Mouse (Mus musculus) CH12.LX (cell line): ENCODE data around the gene Nxnl2.

Source experiments
- CTCF ChIP-seq, 2 experiments: IDR thresholded peaks in 1 of 2; conservative IDR thresholded peaks in 1 of 2; 2 replicates each; pipeline ENCODE4 v1.5.1; 2011 to 2012; ENCODE audit warnings: low read depth in 2 of 2, low read length in 2 of 2, improper control_type of control experiment in 1 of 2, inconsistent platforms in 1 of 2, mild to moderate bottlenecking in 1 of 2, moderate library complexity in 1 of 2
- EP300 ChIP-seq: IDR thresholded peaks from 2 replicates; pipeline ENCODE4 v1.6.1; 2011; ENCODE audit warnings: low read length, improper control_type of control experiment
- JUND ChIP-seq: conservative IDR thresholded peaks from 2 replicates; pipeline ENCODE4 v1.6.1; 2011; ENCODE audit warnings: low read depth, low read length, improper control_type of control experiment
- MEF2A ChIP-seq: IDR thresholded peaks from 2 replicates; pipeline ENCODE4 v1.6.1; 2014; ENCODE audit warnings: low read depth, mild to moderate bottlenecking, inconsistent platforms, low read length, improper control_type of control experiment, borderline replicate concordance
- POLR2A ChIP-seq: IDR thresholded peaks from 2 replicates; pipeline ENCODE4 v1.6.1; 2011; ENCODE audit warnings: low read depth, mild to moderate bottlenecking, improper control_type of control experiment, low read length
- RAD21 ChIP-seq: IDR thresholded peaks from 2 replicates; pipeline ENCODE4 v1.6.1; 2011; ENCODE audit warnings: low read depth, mild to moderate bottlenecking, low read length, improper control_type of control experiment, moderate library complexity
- TCF12 ChIP-seq: IDR thresholded peaks from 2 replicates; pipeline ENCODE4 v1.6.1; 2014; ENCODE audit warnings: low read depth, mild to moderate bottlenecking, inconsistent platforms, low read length, improper control_type of control experiment
- ZKSCAN1 ChIP-seq: IDR thresholded peaks from 2 replicates; pipeline ENCODE4 v1.6.1; 2012; ENCODE audit warnings: low read depth, inconsistent platforms, low read length, improper control_type of control experiment, borderline replicate concordance
- ZNF384 ChIP-seq: IDR thresholded peaks from 2 replicates; pipeline ENCODE4 v1.6.1; 2012; ENCODE audit warnings: low read depth, low read length, improper control_type of control experiment, inconsistent platforms

DNA sequence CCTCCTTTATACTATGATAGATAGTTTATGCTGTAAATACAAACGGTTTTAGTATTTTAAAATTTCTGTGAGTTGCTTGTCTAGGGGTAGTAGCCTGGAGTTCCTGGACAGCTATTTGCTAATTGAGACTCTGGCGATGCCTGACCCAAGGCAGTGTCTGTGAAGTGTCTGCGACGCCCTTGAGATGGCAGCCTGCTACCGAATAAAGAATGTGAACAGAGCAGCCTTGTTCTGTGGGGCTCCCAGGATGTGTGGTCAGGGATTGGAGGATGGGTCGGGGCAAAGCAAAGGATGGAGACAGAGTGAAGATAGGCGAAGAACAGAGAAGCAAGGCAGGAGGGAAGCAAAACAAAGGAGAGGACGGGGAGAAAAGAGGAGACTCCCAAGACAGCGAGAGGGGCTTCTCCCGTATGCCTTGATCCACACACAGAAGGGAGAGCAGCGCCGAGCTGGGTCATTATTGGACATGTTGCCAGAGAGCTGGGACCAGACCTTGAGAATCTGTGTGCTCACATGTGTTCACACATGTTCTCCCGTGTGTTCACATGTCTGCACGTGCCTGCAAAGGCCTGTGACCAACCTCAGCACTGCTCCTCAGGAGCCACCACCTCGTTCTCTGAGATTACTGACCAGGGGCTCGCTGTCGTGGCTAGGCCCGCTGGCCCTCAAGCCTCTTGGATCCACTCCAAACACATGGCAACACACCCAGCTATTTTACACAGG is 37.7 kb downstream of the Nxnl2 start:
- TF ChIP-seq JUND (no peak), POLR2A (no peak), ZKSCAN1 (no peak), RAD21 (peak; percentile 38), CTCF (conservative IDR thresholded peaks at IDR 0.05 in 1 of 2, IDR thresholded peaks at IDR 0.05 in 1 of 2; ENCODE audit: low read depth in 2 of 2, low read length in 2 of 2) (peak in 1 of 2 experiments; percentile 35; a peak in 2 of 4 replicates), ZNF384 (no peak), MEF2A (no peak), TCF12 (no peak), EP300 (no peak)
